ENCODE assay signal across 25 mouse cellular contexts in genomic region chr7:127880431-127880830, GRCm38 (mm10). TPM values are rescaled to one million over a fixed set of nuclear protein-coding genes. Genes with fewer than 3 reads are reported as not detected.
DNase-seq lines count a peak whose midpoint lies in the region; ATAC-seq lines count a peak whose summit lies in the region.
"Had no signal": no experiment of that assay in that cellular context is flagged by ENCODE, and none has a peak within 500 bp of the region (broad histone marks: within the 10 kb centered on the region; RNA-seq: fewer than 3 reads in every experiment).

No protein-coding gene starts in this region.

- peaks cover 70% of the 10 kb centered on the region for H3K4me1 ChIP-seq in megakaryocyte, embryonic 14.5 days

- peak; percentile 91 for DNase-seq in heart, adult 11 months
- no peak for DNase-seq in heart, postnatal 25 days (ENCODE audit: low spot score)
- DNase-seq in layer of hippocampus, postnatal 36 days: no peak
- DNase-seq: adrenal gland, adult 8-10 months; adrenal gland, postnatal 14 days; adrenal gland, postnatal 36 days; cerebellum, adult 18-20 months; cerebellum, adult 8-10 months; cerebellum, postnatal 10 days; cerebellum, postnatal 25 days; forebrain, postnatal 0 days had no signal

- H3K9me3 ChIP-seq in megakaryocyte, embryonic 14.5 days: peaks cover 45% of the 10 kb centered on the region
- H3K9me3 ChIP-seq: embryonic facial prominence, embryonic 10.5 days; embryonic facial prominence, embryonic 12.5 days; forebrain, embryonic 13.5 days; forebrain, embryonic 15.5 days had no signal

- H3K36me3 ChIP-seq in megakaryocyte, embryonic 14.5 days (replicated peaks; ENCODE audit: low read length): peaks cover 79% of the 10 kb centered on the region

- H3K4me3 ChIP-seq in megakaryocyte, embryonic 14.5 days (replicated peaks): peak overlapping the region; percentile 20
- H3K4me3 ChIP-seq: embryonic facial prominence, embryonic 12.5 days; forebrain, embryonic 13.5 days; forebrain, embryonic 15.5 days had no signal

- intact Hi-C loops in heart, postnatal 25 days (cut with DNase I): no loop called here

- no peak for ATAC-seq in megakaryocyte, adult 5-6 weeks (ENCODE audit: poor library complexity, severe bottlenecking)
- ATAC-seq: activated CD4-positive, CD25-positive, alpha-beta regulatory T cell, adult 4 months; forebrain, embryonic 13.5 days; forebrain, embryonic 15.5 days; forebrain, postnatal 0 days; Patski had no signal

- H3K27me3 ChIP-seq in megakaryocyte, embryonic 14.5 days (replicated peaks): no peaks in the 10 kb centered on the region
- H3K27me3 ChIP-seq: embryonic facial prominence, embryonic 12.5 days; forebrain, embryonic 13.5 days; forebrain, embryonic 15.5 days; Patski had no signal

RNA-seq across cellular contexts. Expression of gene Zfp668, which starts 3.8 kb away (rescaled TPM):
- total RNA-seq in heart, postnatal 25 days (2021): 1 to 10 TPM; 3.4 to 4.7 TPM
- polyA plus RNA-seq in megakaryocyte, embryonic 14.5 days (2012; ENCODE audit: insufficient read depth, low replicate concordance): 9.4 and 18.0 TPM in 2 replicates
- total RNA-seq in megakaryocyte, adult 5-6 weeks (2015): 2.9 and 5.7 TPM in 2 replicates
- 1.9 and 3.1 TPM in 2 replicates for total RNA-seq in megakaryocyte, adult 5-6 weeks (2017)
- 10 to 100 TPM; 24.5 to 25.5 TPM for total RNA-seq in layer of hippocampus, postnatal 36 days (2021)

RNA-seq across cellular contexts. Expression of gene Zfp646, which starts 4.4 kb away (rescaled TPM):
- 10 to 100 TPM; 17.2 to 18.4 TPM for total RNA-seq in heart, postnatal 25 days (2021)
- polyA plus RNA-seq in megakaryocyte, embryonic 14.5 days (2012; ENCODE audit: insufficient read depth, low replicate concordance): 1.0 and 6.3 TPM in 2 replicates
- 16.4 and 22.5 TPM in 2 replicates for total RNA-seq in megakaryocyte, adult 5-6 weeks (2015)
- 32.2 and 36.8 TPM in 2 replicates for total RNA-seq in megakaryocyte, adult 5-6 weeks (2017)
- 10 to 100 TPM; 33.2 to 36.3 TPM for total RNA-seq in layer of hippocampus, postnatal 36 days (2021)

RNA-seq across cellular contexts. Expression of gene Prss53, which starts 10.3 kb away (rescaled TPM):
- total RNA-seq in heart, postnatal 25 days (2021): 1 to 10 TPM in 1 of 2 experiments, under 1 TPM in 1; 0.99 to 1.3 TPM
- 0.44 TPM in 1 of 2 replicates, not detected in the other for polyA plus RNA-seq in megakaryocyte, embryonic 14.5 days (2012; ENCODE audit: insufficient read depth, low replicate concordance)
- 0.48 TPM in 1 of 2 replicates, not detected in the other for total RNA-seq in megakaryocyte, adult 5-6 weeks (2015)
- total RNA-seq in megakaryocyte, adult 5-6 weeks (2017): not detected in 2 replicates
- 1 to 10 TPM; 3.7 to 4.0 TPM for total RNA-seq in layer of hippocampus, postnatal 36 days (2021)

RNA-seq across cellular contexts. Expression of gene Gm21974, which starts 14.8 kb away (rescaled TPM):
- total RNA-seq in heart, postnatal 25 days (2021): not detected
- not detected in 2 replicates for polyA plus RNA-seq in megakaryocyte, embryonic 14.5 days (2012; ENCODE audit: insufficient read depth, low replicate concordance)
- not detected in 2 replicates for total RNA-seq in megakaryocyte, adult 5-6 weeks (2015)
- not detected in 2 replicates for total RNA-seq in megakaryocyte, adult 5-6 weeks (2017)
- not detected for total RNA-seq in layer of hippocampus, postnatal 36 days (2021)
- total RNA-seq: adrenal gland, adult 18-20 months; adrenal gland, postnatal 14 days; adrenal gland, postnatal 36 days; forebrain, postnatal 0 days; G1E had no signal
- polyA plus RNA-seq: activated CD4-positive, CD25-positive, alpha-beta regulatory T cell, adult 4 months; C2C12; cortical plate, adult 2 months; embryonic facial prominence, embryonic 10.5 days; embryonic facial prominence, embryonic 12.5 days; embryonic facial prominence, embryonic 14.5 days; forebrain, embryonic 11.5 days; forebrain, embryonic 13.5 days; forebrain, embryonic 15.5 days; forebrain, postnatal 0 days; G1E; Patski had no signal

RNA-seq across cellular contexts. Expression of gene Vkorc1, which starts 15.0 kb away (rescaled TPM):
- 10 to 100 TPM; 15.2 to 22.0 TPM for total RNA-seq in heart, postnatal 25 days (2021)
- polyA plus RNA-seq in megakaryocyte, embryonic 14.5 days (2012; ENCODE audit: insufficient read depth, low replicate concordance): 26.7 and 40.9 TPM in 2 replicates
- 49.9 and 59.6 TPM in 2 replicates for total RNA-seq in megakaryocyte, adult 5-6 weeks (2015)
- 5.5 and 11.2 TPM in 2 replicates for total RNA-seq in megakaryocyte, adult 5-6 weeks (2017)
- total RNA-seq in layer of hippocampus, postnatal 36 days (2021): 10 to 100 TPM; 24.0 to 25.0 TPM
